Mouse (Mus musculus) heart, embryonic 13.5 days (tissue): ENCODE measurements around the gene Olfr1252. TPM values are rescaled to one million over a fixed set of nuclear protein-coding genes. Genes with fewer than 3 reads are reported as not detected.

Experiments
- ATAC-seq: fragments of 200-750 bp; cut with Nextera tagmentation; 2 replicates; pipeline ENCODE4 v1.8.0; 2017; ENCODE audit warnings: moderate TSS enrichment; ENCODE audit not compliant: insufficient number of reproducible peaks, low FRiP score, low TSS enrichment; ENCODE audit errors: extremely low read depth
- H3K27ac ChIP-seq: fragments of 300-500 bp; sonication (generic); replicated peaks from 2 replicates; pipeline ENCODE4 v1.5.1; 2015; ENCODE audit warnings: moderate library complexity, mild to moderate bottlenecking, inconsistent platforms
- H3K27me3 ChIP-seq: fragments of 300-500 bp; sonication (generic); replicated peaks from 2 replicates; pipeline ENCODE4 v1.6.1; 2015; ENCODE audit warnings: mild to moderate bottlenecking, inconsistent platforms
- H3K36me3 ChIP-seq: fragments of 300-500 bp; sonication (generic); 2 replicates; pipeline ENCODE4 v1.6.1; 2015; ENCODE audit warnings: mild to moderate bottlenecking, inconsistent platforms
- H3K4me1 ChIP-seq: fragments of 300-500 bp; sonication (generic); 2 replicates; pipeline ENCODE4 v1.6.1; 2015; ENCODE audit warnings: inconsistent platforms
- H3K4me2 ChIP-seq: fragments of 300-500 bp; sonication (generic); 2 replicates; pipeline ENCODE4 v1.6.1; 2015; ENCODE audit warnings: inconsistent platforms, mild to moderate bottlenecking, moderate library complexity
- H3K4me3 ChIP-seq: fragments of 300-500 bp; sonication (generic); 2 replicates; pipeline ENCODE4 v1.5.1; 2015; ENCODE audit warnings: moderate library complexity, mild to moderate bottlenecking, inconsistent platforms
- H3K9ac ChIP-seq: fragments of 300-500 bp; sonication (generic); 2 replicates; pipeline ENCODE4 v1.6.1; 2015; ENCODE audit warnings: inconsistent platforms, mild to moderate bottlenecking, moderate library complexity
- H3K9me3 ChIP-seq: fragments of 300-500 bp; sonication (generic); 2 replicates; pipeline ENCODE4 v1.6.1; 2016; ENCODE audit warnings: inconsistent platforms
- WGBS: fragments of 180-500 bp; shearing (Covaris S2); methylation state at CpG from one replicate; pipeline ENCODE4 v1.1.7; 2015; ENCODE audit warnings: mixed read lengths; 5-methylcytosine and 5-hydroxymethylcytosine counted together
- polyA plus RNA-seq: library from polyadenylated mRNA; unstranded; fragments of >200 nt; fragmentation: Nextera tagmentation; extraction: Ambion mirVana; gene quantifications from 2 replicates; pipeline ENCODE4 v1.2.1, GENCODE M21; 2015

Olfr1252 gene
- polyA plus RNA-seq: not detected in 2 replicates

DNA sequence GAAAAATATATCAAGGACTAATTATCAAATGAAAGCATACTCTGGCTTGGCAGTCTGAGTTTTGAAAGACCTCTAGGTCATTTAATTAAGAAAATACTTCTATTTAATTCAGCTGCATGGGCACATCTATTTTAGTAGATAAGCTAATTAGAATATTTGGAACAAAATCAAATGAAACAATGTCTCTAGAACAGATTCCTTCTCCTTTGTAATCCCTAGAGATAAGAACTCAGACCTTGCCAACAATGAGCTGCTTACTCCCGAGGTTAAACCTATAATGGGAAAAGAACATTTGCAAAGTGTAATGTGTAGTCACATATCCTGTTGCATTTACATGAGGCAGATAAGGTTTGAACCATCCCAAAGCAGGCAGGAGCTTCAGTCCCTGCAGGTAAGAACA is at the start of gene Olfr1252:
Olfr1252 (minus strand) TSS at position 101 of the 400 bp plus-strand sequence.
- no peak within 1 kb of the TSS for H3K4me3 ChIP-seq
- 31% methylated on average over 1 of the region's 1 CpGs for WGBS
- no peak within 1 kb of the TSS for H3K9ac ChIP-seq
- H3K36me3 ChIP-seq: no peaks in the 10 kb centered on the region
- H3K27me3 ChIP-seq: no peaks in the 10 kb centered on the region
- H3K4me2 ChIP-seq: no peak within 1 kb of the TSS
- no peak within 1 kb of the TSS for H3K27ac ChIP-seq
- H3K4me1 ChIP-seq: no peaks in the 10 kb centered on the region
- no peaks in the 10 kb centered on the region; the same call in 1 of the 2 replicates for H3K9me3 ChIP-seq
- no peak for ATAC-seq

GRCm38 (mm10) chr2:89756990-89757389 is 32.2 kb upstream of the Olfr1252 start, which contains the start of gene Olfr1253:
Gene Olfr1253, minus strand, starts transcription at chr2:89757090.
- 72% methylated on average over 1 of the region's 1 CpGs for WGBS
- Histone ChIP-seq H3K9me3 (no peaks in the 10 kb centered on the region), H3K36me3 (no peaks in the 10 kb centered on the region), H3K9ac (no peak within 1 kb of the TSS), H3K4me2 (no peak within 1 kb of the TSS), H3K4me1 (no peaks in the 10 kb centered on the region), H3K4me3 (no peak within 1 kb of the TSS), H3K27me3 (no peaks in the 10 kb centered on the region), H3K27ac (no peak within 1 kb of the TSS)
- no peak for ATAC-seq

DNA sequence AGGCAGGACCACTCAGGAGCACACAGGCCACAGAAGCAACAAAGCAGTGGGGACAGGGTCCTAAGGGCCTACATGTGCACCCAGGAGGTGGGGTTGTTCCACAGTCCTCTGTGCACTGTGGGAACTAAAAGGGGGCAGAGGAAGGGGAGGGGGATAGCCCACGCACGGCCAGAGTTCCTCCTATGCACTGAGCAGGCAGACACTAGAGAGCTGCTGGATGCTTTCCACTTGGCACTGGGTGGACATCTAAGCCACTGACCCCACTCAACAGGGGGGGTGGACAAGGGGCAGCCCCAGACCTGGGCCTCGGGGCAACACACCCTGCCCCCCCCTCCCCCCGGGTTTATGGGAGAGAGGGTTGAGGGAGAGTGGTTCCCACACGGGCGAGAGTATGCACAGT is 32.8 kb downstream of the Olfr1252 start:
- H3K36me3 ChIP-seq: no peaks in the 10 kb centered on the region
- 58% methylated on average over 6 of the region's 6 CpGs for WGBS

DNA sequence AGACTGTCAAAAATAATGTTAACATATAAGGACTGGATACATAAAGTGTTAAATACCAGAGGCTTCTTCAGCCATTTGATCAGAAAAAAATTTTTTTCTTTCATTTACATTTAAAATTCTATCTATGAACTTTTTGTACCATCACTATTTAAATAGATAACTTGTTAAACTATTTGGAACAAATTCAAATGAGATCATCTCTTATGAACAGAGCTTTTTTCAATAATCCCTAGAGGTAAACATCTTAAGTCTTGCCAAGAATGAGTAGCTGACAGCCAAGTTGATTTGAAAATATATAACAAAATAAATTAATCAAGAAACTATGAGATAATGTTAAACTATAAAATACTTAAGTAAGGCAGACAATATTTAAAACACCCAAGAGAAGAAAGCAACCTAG is 53.0 kb downstream of the Olfr1252 start, which contains the start of gene Olfr1251:
Olfr1251 (minus strand) TSS at position 101 of the 400 bp plus-strand sequence.
- Histone ChIP-seq H3K9me3 (no peaks in the 10 kb centered on the region), H3K4me2 (no peak within 1 kb of the TSS), H3K4me1 (no peaks in the 10 kb centered on the region), H3K9ac (no peak within 1 kb of the TSS), H3K27me3 (no peaks in the 10 kb centered on the region), H3K27ac (no peak within 1 kb of the TSS), H3K4me3 (no peak within 1 kb of the TSS), H3K36me3 (no peaks in the 10 kb centered on the region)
- ATAC-seq: no peak

More for the DNA sequence above, 32.8 kb downstream of the Olfr1252 start:
- Histone ChIP-seq H3K4me1 (no peaks in the 10 kb centered on the region), H3K9ac (no peak overlapping the region), H3K27ac (no peak overlapping the region), H3K9me3 (no peaks in the 10 kb centered on the region), H3K27me3 (no peaks in the 10 kb centered on the region), H3K4me3 (no peak overlapping the region), H3K4me2 (no peak overlapping the region)
- no peak; the same call in 1 of the 2 replicates for ATAC-seq

Other genes with a start within 250 kb of the Olfr1252 start
- not detected in 2 replicates for gene Olfr1241, start 237.9 kb downstream of the Olfr1252 start, polyA plus RNA-seq
- not detected in 2 replicates for gene Olfr1242, start 226.7 kb downstream of the Olfr1252 start, polyA plus RNA-seq
- gene Olfr1243, start 193.5 kb downstream of the Olfr1252 start, polyA plus RNA-seq: not detected in 2 replicates
- gene Olfr1245, start 146.6 kb downstream of the Olfr1252 start, polyA plus RNA-seq: not detected in 2 replicates
- gene Olfr1246, start 131.9 kb downstream of the Olfr1252 start, polyA plus RNA-seq: not detected in 2 replicates
- not detected in 2 replicates for gene Olfr1247, start 110.9 kb downstream of the Olfr1252 start, polyA plus RNA-seq
- not detected in 2 replicates for gene Olfr1248, start 106.8 kb downstream of the Olfr1252 start, polyA plus RNA-seq
- gene Olfr1249, start 90.0 kb downstream of the Olfr1252 start, polyA plus RNA-seq: not detected in 2 replicates
- not detected in 2 replicates for gene Olfr1250, start 63.5 kb downstream of the Olfr1252 start, polyA plus RNA-seq
- not detected in 2 replicates for gene Olfr1251, start 53.1 kb downstream of the Olfr1252 start, polyA plus RNA-seq
- gene Olfr1253, start 32.1 kb upstream of the Olfr1252 start, polyA plus RNA-seq: not detected in 2 replicates
- not detected in 2 replicates for gene Olfr1254, start 68.6 kb upstream of the Olfr1252 start, polyA plus RNA-seq
- gene Olfr1255, start 87.0 kb upstream of the Olfr1252 start, polyA plus RNA-seq: not detected in 2 replicates
- not detected in 2 replicates for gene Olfr1256, start 116.5 kb upstream of the Olfr1252 start, polyA plus RNA-seq
- not detected in 2 replicates for gene Olfr48, start 123.2 kb upstream of the Olfr1252 start, polyA plus RNA-seq
- not detected in 2 replicates for gene Olfr1257, start 153.4 kb upstream of the Olfr1252 start, polyA plus RNA-seq
- gene Olfr1258, start 202.3 kb upstream of the Olfr1252 start, polyA plus RNA-seq: not detected in 2 replicates
- not detected in 2 replicates for gene Olfr1259, start 223.7 kb upstream of the Olfr1252 start, polyA plus RNA-seq
- gene Olfr1260, start 249.3 kb upstream of the Olfr1252 start, polyA plus RNA-seq: not detected in 2 replicates